Mouse (Mus musculus): ENCODE measurements around the gene Tmem169. TPM values are rescaled to one million over a fixed set of nuclear protein-coding genes. Genes with fewer than 3 reads are reported as not detected.
A peak's percentile ranks its signal among the peaks of the same experiment; 100 is the strongest.

The Tmem169 gene
- polyA plus RNA-seq, 1 experiment from 2014 or later: 23.2 TPM

- no peaks in the 10 kb centered on the region for H3K9me3 ChIP-seq (replicated peaks; ENCODE audit: control insufficient read depth, low read length)
- DNase-seq (ENCODE audit: low spot score): no peak
- H3K27ac ChIP-seq (ENCODE audit: low read depth, low read length): no peak overlapping the region
- peaks cover 5% of the 10 kb centered on the region; the same call in 1 of the 2 replicates for H3K36me3 ChIP-seq (ENCODE audit: control insufficient read depth, insufficient read depth, low read length)
- H3K4me2 ChIP-seq (ENCODE audit: low read length): no peak overlapping the region
- ATAC-seq: no peak
- 92% methylated on average over 3 of the region's 3 CpGs for WGBS
- no peak overlapping the region for H3K9ac ChIP-seq (ENCODE audit: low read length)
- H3K4me1 ChIP-seq (ENCODE audit: control insufficient read depth, insufficient read depth, low read length): no peaks in the 10 kb centered on the region
- no peak overlapping the region for H3K4me3 ChIP-seq (ENCODE audit: low read depth, low read length)
- no peaks in the 10 kb centered on the region for H3K27me3 ChIP-seq (replicated peaks; ENCODE audit: control insufficient read depth, insufficient read depth, low read length)
Measured at GRCm38 (mm10) chr1:72263099-72263498, 21.1 kb upstream of the Tmem169 start.

GRCm38 (mm10) chr1:72278085-72278484 is 6.1 kb upstream of the Tmem169 start:
- 86% methylated on average over 3 of the region's 3 CpGs for WGBS
- no peak overlapping the region for H3K27ac ChIP-seq (ENCODE audit: low read depth, low read length)
- 0 out of 2 replicates have a peak, but pooled peaks cover 2% of the 10 kb centered on the region for H3K36me3 ChIP-seq (ENCODE audit: control insufficient read depth, insufficient read depth, low read length)
- no peaks in the 10 kb centered on the region for H3K9me3 ChIP-seq (replicated peaks; ENCODE audit: control insufficient read depth, low read length)
- no peak for DNase-seq (ENCODE audit: low spot score)
- no peak for ATAC-seq
- H3K4me3 ChIP-seq (ENCODE audit: low read depth, low read length): no peak overlapping the region
- no peak overlapping the region for H3K9ac ChIP-seq (ENCODE audit: low read length)
- no peaks in the 10 kb centered on the region for H3K4me1 ChIP-seq (ENCODE audit: control insufficient read depth, insufficient read depth, low read length)
- no peaks in the 10 kb centered on the region for H3K27me3 ChIP-seq (replicated peaks; ENCODE audit: control insufficient read depth, insufficient read depth, low read length)
- H3K4me2 ChIP-seq (ENCODE audit: low read length): no peak overlapping the region

GRCm38 (mm10) chr1:72282604-72283003 is 1.6 kb upstream of the Tmem169 start:
- Histone ChIP-seq H3K27me3 (replicated peaks; ENCODE audit: control insufficient read depth, insufficient read depth, low read length) (no peaks in the 10 kb centered on the region), H3K4me2 (ENCODE audit: low read length) (no peak overlapping the region), H3K36me3 (ENCODE audit: control insufficient read depth, insufficient read depth, low read length) (no peaks in the 10 kb centered on the region), H3K27ac (ENCODE audit: low read depth, low read length) (no peak overlapping the region), H3K4me3 (ENCODE audit: low read depth, low read length) (no peak overlapping the region), H3K9ac (ENCODE audit: low read length) (no peak overlapping the region), H3K4me1 (ENCODE audit: control insufficient read depth, insufficient read depth, low read length) (peaks cover 17% of the 10 kb centered on the region), H3K9me3 (replicated peaks; ENCODE audit: control insufficient read depth, low read length) (no peaks in the 10 kb centered on the region)
- DNase-seq (ENCODE audit: low spot score) (no peak), ATAC-seq (no peak)
- 83% methylated on average over 1 of the region's 1 CpGs for WGBS

GRCm38 (mm10) chr1:72284539-72284938 is 370 bp downstream of the Tmem169 start:
- Histone ChIP-seq H3K4me3 (ENCODE audit: low read depth, low read length) (peak overlapping the region; percentile 48), H3K36me3 (ENCODE audit: control insufficient read depth, insufficient read depth, low read length) (0 out of 2 replicates have a peak, but pooled peaks cover 3% of the 10 kb centered on the region), H3K4me2 (ENCODE audit: low read length) (peak overlapping the region; percentile 89), H3K9me3 (replicated peaks; ENCODE audit: control insufficient read depth, low read length) (no peaks in the 10 kb centered on the region), H3K27ac (ENCODE audit: low read depth, low read length) (peak overlapping the region; percentile 55), H3K4me1 (ENCODE audit: control insufficient read depth, insufficient read depth, low read length) (peaks cover 18% of the 10 kb centered on the region), H3K9ac (ENCODE audit: low read length) (peak overlapping the region; percentile 65), H3K27me3 (replicated peaks; ENCODE audit: control insufficient read depth, insufficient read depth, low read length) (no peaks in the 10 kb centered on the region)
- DNase-seq (ENCODE audit: low spot score): peak; percentile 58
- ATAC-seq: peak; percentile 64
- 6% methylated on average over 5 of the region's 5 CpGs for WGBS

GRCm38 (mm10) chr1:72286904-72287303 is 2.7 kb downstream of the Tmem169 start:
- no peak overlapping the region for H3K4me3 ChIP-seq (ENCODE audit: low read depth, low read length)
- 13% methylated on average over 5 of the region's 5 CpGs for WGBS
- peak; percentile 82 for DNase-seq (ENCODE audit: low spot score)
- ATAC-seq: peak; percentile 53
- no peaks in the 10 kb centered on the region for H3K9me3 ChIP-seq (replicated peaks; ENCODE audit: control insufficient read depth, low read length)
- peak overlapping the region; percentile 75 for H3K27ac ChIP-seq (ENCODE audit: low read depth, low read length)
- peak overlapping the region; percentile 31 for H3K4me2 ChIP-seq (ENCODE audit: low read length)
- H3K36me3 ChIP-seq (ENCODE audit: control insufficient read depth, insufficient read depth, low read length): 0 out of 2 replicates have a peak, but pooled peaks cover 3% of the 10 kb centered on the region
- peaks cover 18% of the 10 kb centered on the region for H3K4me1 ChIP-seq (ENCODE audit: control insufficient read depth, insufficient read depth, low read length)
- H3K27me3 ChIP-seq (replicated peaks; ENCODE audit: control insufficient read depth, insufficient read depth, low read length): no peaks in the 10 kb centered on the region
- H3K9ac ChIP-seq (ENCODE audit: low read length): peak overlapping the region; percentile 41; the same call in 1 of the 2 replicates

- no peak for DNase-seq (ENCODE audit: low spot score)
- Histone ChIP-seq H3K4me3 (ENCODE audit: low read depth, low read length) (no peak overlapping the region), H3K36me3 (ENCODE audit: control insufficient read depth, insufficient read depth, low read length) (0 out of 2 replicates have a peak, but pooled peaks cover 3% of the 10 kb centered on the region), H3K27me3 (replicated peaks; ENCODE audit: control insufficient read depth, insufficient read depth, low read length) (no peaks in the 10 kb centered on the region), H3K27ac (ENCODE audit: low read depth, low read length) (0 out of 2 replicates have a peak overlapping the region, but pooled peaks have one; percentile 75), H3K9me3 (replicated peaks; ENCODE audit: control insufficient read depth, low read length) (no peaks in the 10 kb centered on the region), H3K4me2 (ENCODE audit: low read length) (no peak overlapping the region), H3K4me1 (ENCODE audit: control insufficient read depth, insufficient read depth, low read length) (peaks cover 18% of the 10 kb centered on the region), H3K9ac (ENCODE audit: low read length) (no peak overlapping the region; the same call in 1 of the 2 replicates)
- ATAC-seq: no peak
- 96% methylated on average over 4 of the region's 4 CpGs for WGBS
Measured at GRCm38 (mm10) chr1:72287893-72288292, 3.7 kb downstream of the Tmem169 start.

GRCm38 (mm10) chr1:72288527-72289150 is 4.5 kb downstream of the Tmem169 start:
- Histone ChIP-seq H3K4me2 (ENCODE audit: low read length) (no peak overlapping the region), H3K9ac (ENCODE audit: low read length) (no peak overlapping the region), H3K27ac (ENCODE audit: low read depth, low read length) (no peak overlapping the region), H3K4me1 (ENCODE audit: control insufficient read depth, insufficient read depth, low read length) (peaks cover 18% of the 10 kb centered on the region), H3K27me3 (replicated peaks; ENCODE audit: control insufficient read depth, insufficient read depth, low read length) (no peaks in the 10 kb centered on the region), H3K4me3 (ENCODE audit: low read depth, low read length) (no peak overlapping the region), H3K36me3 (ENCODE audit: control insufficient read depth, insufficient read depth, low read length) (0 out of 2 replicates have a peak, but pooled peaks cover 3% of the 10 kb centered on the region), H3K9me3 (replicated peaks; ENCODE audit: control insufficient read depth, low read length) (no peaks in the 10 kb centered on the region)
- 89% methylated on average over 4 of the region's 4 CpGs for WGBS
- DNase-seq (ENCODE audit: low spot score) (no peak), ATAC-seq (no peak)

GRCm38 (mm10) chr1:72290896-72291295 is 6.7 kb downstream of the Tmem169 start:
- over 99% methylated on average over 4 of the region's 4 CpGs for WGBS
- H3K9me3 ChIP-seq (replicated peaks; ENCODE audit: control insufficient read depth, low read length): no peaks in the 10 kb centered on the region
- H3K27me3 ChIP-seq (replicated peaks; ENCODE audit: control insufficient read depth, insufficient read depth, low read length): no peaks in the 10 kb centered on the region
- H3K9ac ChIP-seq (ENCODE audit: low read length): no peak overlapping the region
- no peak overlapping the region for H3K4me3 ChIP-seq (ENCODE audit: low read depth, low read length)
- H3K4me2 ChIP-seq (ENCODE audit: low read length): no peak overlapping the region
- H3K36me3 ChIP-seq (ENCODE audit: control insufficient read depth, insufficient read depth, low read length): peaks cover 8% of the 10 kb centered on the region; the same call in 1 of the 2 replicates
- H3K27ac ChIP-seq (ENCODE audit: low read depth, low read length): no peak overlapping the region
- DNase-seq (ENCODE audit: low spot score): no peak
- no peak for ATAC-seq
- peaks cover 13% of the 10 kb centered on the region for H3K4me1 ChIP-seq (ENCODE audit: control insufficient read depth, insufficient read depth, low read length)

- H3K4me3 ChIP-seq (ENCODE audit: low read depth, low read length): no peak overlapping the region
- no peak overlapping the region for H3K27ac ChIP-seq (ENCODE audit: low read depth, low read length)
- DNase-seq (ENCODE audit: low spot score) (no peak), ATAC-seq (no peak)
- H3K9me3 ChIP-seq (replicated peaks; ENCODE audit: control insufficient read depth, low read length): no peaks in the 10 kb centered on the region
- no peak overlapping the region for H3K4me2 ChIP-seq (ENCODE audit: low read length)
- no peaks in the 10 kb centered on the region for H3K27me3 ChIP-seq (replicated peaks; ENCODE audit: control insufficient read depth, insufficient read depth, low read length)
- H3K9ac ChIP-seq (ENCODE audit: low read length): no peak overlapping the region
- WGBS: 98% methylated on average over 4 of the region's 4 CpGs
- H3K4me1 ChIP-seq (ENCODE audit: control insufficient read depth, insufficient read depth, low read length): peaks cover 12% of the 10 kb centered on the region
- peaks cover 8% of the 10 kb centered on the region; the same call in 1 of the 2 replicates for H3K36me3 ChIP-seq (ENCODE audit: control insufficient read depth, insufficient read depth, low read length)
Measured at GRCm38 (mm10) chr1:72291421-72291820, 7.3 kb downstream of the Tmem169 start.

Data from forebrain, embryonic 14.5 days (tissue).